ENCODE assay signal across 8 mouse cellular contexts in genomic region chr3:104817481-104817990, GRCm38 (mm10). TPM values are rescaled to one million over a fixed set of nuclear protein-coding genes. Genes with fewer than 3 reads are reported as not detected.
DNase-seq lines count a peak whose midpoint lies in the region; ATAC-seq and TF ChIP-seq lines count a peak whose summit lies in the region.

No protein-coding gene starts in this region.

- no peak for TF ChIP-seq CTCF in lung, embryonic 14.5 days (IDR thresholded peaks at IDR 0.05; ENCODE audit: low read depth)

- H3K4me2 ChIP-seq in heart, embryonic 16.5 days (ENCODE audit: low read depth, low read length) = peak overlapping the region; percentile 85
- peak overlapping the region; percentile 67 for H3K4me2 ChIP-seq in lung, embryonic 14.5 days
- peak overlapping the region; percentile 94 for H3K4me2 ChIP-seq in neural tube, embryonic 15.5 days

- peaks cover 42% of the 10 kb centered on the region for H3K4me1 ChIP-seq in heart, embryonic 16.5 days (ENCODE audit: control insufficient read depth, insufficient read depth, low read length)
- peaks cover 14% of the 10 kb centered on the region; the same call in 1 of the 2 replicates for H3K4me1 ChIP-seq in lung, embryonic 14.5 days (ENCODE audit: insufficient read depth)
- H3K4me1 ChIP-seq in neural tube, embryonic 15.5 days = peaks cover 19% of the 10 kb centered on the region

- H3K4me3 ChIP-seq in heart, embryonic 16.5 days (ENCODE audit: low read length) = peak overlapping the region; percentile 95
- peak overlapping the region; percentile 89 for H3K4me3 ChIP-seq in lung, embryonic 14.5 days (ENCODE audit: low read depth, low read length)
- peak overlapping the region; percentile 74 for H3K4me3 ChIP-seq in neural tube, embryonic 15.5 days (replicated peaks)

- peak overlapping the region; percentile 98 for H3K27ac ChIP-seq in heart, embryonic 16.5 days (ENCODE audit: low read length)
- peak overlapping the region; percentile 98 for H3K27ac ChIP-seq in lung, embryonic 14.5 days (ENCODE audit: low read depth)
- H3K27ac ChIP-seq in neural tube, embryonic 15.5 days (replicated peaks) = peak overlapping the region; percentile 79

- peak; percentile 77 for ATAC-seq in erythroid progenitor cell, adult 5-6 weeks (replicated peaks; ENCODE audit: low FRiP score, poor library complexity, severe bottlenecking)
- peak; percentile 62 for ATAC-seq in heart, embryonic 16.5 days (replicated peaks; ENCODE audit: extremely low read depth, insufficient read depth, low FRiP score)
- ATAC-seq in lung, embryonic 14.5 days (ENCODE audit: insufficient read depth) = peak; percentile 73
- peak; percentile 73 for ATAC-seq in neural tube, embryonic 15.5 days (ENCODE audit: low FRiP score)

- WGBS in heart, embryonic 16.5 days = under 1% methylated on average over 46 of the region's 46 CpGs
- under 1% methylated on average over 46 of the region's 46 CpGs for WGBS in lung, embryonic 14.5 days
- WGBS in neural tube, embryonic 15.5 days = under 1% methylated on average over 46 of the region's 46 CpGs

- peak overlapping the region; percentile 98 for H3K9ac ChIP-seq in heart, embryonic 16.5 days (ENCODE audit: low read length)
- H3K9ac ChIP-seq in lung, embryonic 14.5 days = peak overlapping the region; percentile 95
- peak overlapping the region; percentile 66 for H3K9ac ChIP-seq in neural tube, embryonic 15.5 days (replicated peaks)

- H3K36me3 ChIP-seq in heart, embryonic 16.5 days (ENCODE audit: control insufficient read depth, insufficient read depth) = peaks cover 2% of the 10 kb centered on the region; the same call in 1 of the 2 replicates
- H3K36me3 ChIP-seq in lung, embryonic 14.5 days (ENCODE audit: insufficient read depth) = peaks cover 21% of the 10 kb centered on the region; the same call in 1 of the 2 replicates
- H3K36me3 ChIP-seq in neural tube, embryonic 15.5 days = no peaks in the 10 kb centered on the region; the same call in 1 of the 2 replicates

- no peaks in the 10 kb centered on the region for H3K9me3 ChIP-seq in heart, embryonic 16.5 days (replicated peaks; ENCODE audit: control insufficient read depth, low read length)
- no peaks in the 10 kb centered on the region for H3K9me3 ChIP-seq in lung, embryonic 14.5 days (ENCODE audit: low read depth, low read length)
- no peaks in the 10 kb centered on the region for H3K9me3 ChIP-seq in neural tube, embryonic 15.5 days (replicated peaks)

- peak; percentile 63 for DNase-seq in CD4-positive helper T cell, adult 2 months (ENCODE audit: low read depth, low spot score)
- DNase-seq in adrenal gland, postnatal 36 days = peak; percentile 60 to 82
- DNase-seq in kidney, postnatal 25 days = peak; percentile 56 to 81
- peak; percentile 70 for DNase-seq in lung, embryonic 14.5 days
- peak; percentile 54 to 63 for DNase-seq in thymus, adult 18-20 months

- H3K27me3 ChIP-seq in heart, embryonic 16.5 days (ENCODE audit: control insufficient read depth, insufficient read depth, low read length) = no peaks in the 10 kb centered on the region
- no peaks in the 10 kb centered on the region for H3K27me3 ChIP-seq in lung, embryonic 14.5 days (ENCODE audit: insufficient read depth, low read length)
- no peaks in the 10 kb centered on the region for H3K27me3 ChIP-seq in neural tube, embryonic 15.5 days (replicated peaks)

RNA-seq across cellular contexts. Expression of gene Mov10, which starts 0.8 kb away (rescaled TPM):
- total RNA-seq in adrenal gland, postnatal 36 days (2021) = 10 to 100 TPM; 12.3 to 22.3 TPM
- total RNA-seq in erythroid progenitor cell, adult 5-6 weeks (2015; ENCODE audit: low replicate concordance) = 2.1 and 2.9 TPM in 2 replicates
- 0.64 and 3.6 TPM in 2 replicates for total RNA-seq in erythroid progenitor cell, adult 5-6 weeks (2017; ENCODE audit: low replicate concordance)
- polyA plus RNA-seq in heart, embryonic 16.5 days (2015; fragmentation: Nextera tagmentation; extraction: Ambion mirVana) = 25.4 and 29.7 TPM in 2 replicates
- polyA plus RNA-seq in lung, embryonic 14.5 days (2014; fragmentation: Nextera tagmentation; extraction: Ambion mirVana) = 51.0 and 53.9 TPM in 2 replicates
- 11.9 and 24.5 TPM in 2 replicates for polyA plus RNA-seq in neural tube, embryonic 15.5 days (2015; fragmentation: Nextera tagmentation; extraction: Ambion mirVana)

RNA-seq across cellular contexts. Expression of gene Rhoc, which starts 29.4 kb away (rescaled TPM):
- 100 to 1,000 TPM; 107 to 133 TPM for total RNA-seq in adrenal gland, postnatal 36 days (2021)
- total RNA-seq in erythroid progenitor cell, adult 5-6 weeks (2015; ENCODE audit: low replicate concordance) = not detected in 2 replicates
- 3.9 TPM in 1 of 2 replicates, not detected in the other for total RNA-seq in erythroid progenitor cell, adult 5-6 weeks (2017; ENCODE audit: low replicate concordance)
- 165 TPM in 2 replicates for polyA plus RNA-seq in heart, embryonic 16.5 days (2015; fragmentation: Nextera tagmentation; extraction: Ambion mirVana)
- polyA plus RNA-seq in lung, embryonic 14.5 days (2014; fragmentation: Nextera tagmentation; extraction: Ambion mirVana) = 142 and 145 TPM in 2 replicates
- 74.6 and 85.4 TPM in 2 replicates for polyA plus RNA-seq in neural tube, embryonic 15.5 days (2015; fragmentation: Nextera tagmentation; extraction: Ambion mirVana)

RNA-seq across cellular contexts. Expression of gene Fam19a3, which starts 35.9 kb away (rescaled TPM):
- 1 to 10 TPM in 1 of 2 experiments, under 1 TPM in 1; 0.82 to 1.3 TPM for total RNA-seq in adrenal gland, postnatal 36 days (2021)
- not detected in 2 replicates for total RNA-seq in erythroid progenitor cell, adult 5-6 weeks (2015; ENCODE audit: low replicate concordance)
- not detected in 2 replicates for total RNA-seq in erythroid progenitor cell, adult 5-6 weeks (2017; ENCODE audit: low replicate concordance)
- 0.99 and 1.8 TPM in 2 replicates for polyA plus RNA-seq in heart, embryonic 16.5 days (2015; fragmentation: Nextera tagmentation; extraction: Ambion mirVana)
- polyA plus RNA-seq in lung, embryonic 14.5 days (2014; fragmentation: Nextera tagmentation; extraction: Ambion mirVana) = 0.07 TPM in 1 of 2 replicates, not detected in the other
- 0.09 and 0.17 TPM in 2 replicates for polyA plus RNA-seq in neural tube, embryonic 15.5 days (2015; fragmentation: Nextera tagmentation; extraction: Ambion mirVana)

RNA-seq across cellular contexts. Expression of gene Ppm1j, which starts 36.7 kb away (rescaled TPM):
- 1 to 10 TPM; 4.6 to 6.6 TPM for total RNA-seq in adrenal gland, postnatal 36 days (2021)
- not detected in 2 replicates for total RNA-seq in erythroid progenitor cell, adult 5-6 weeks (2015; ENCODE audit: low replicate concordance)
- not detected in 2 replicates for total RNA-seq in erythroid progenitor cell, adult 5-6 weeks (2017; ENCODE audit: low replicate concordance)
- polyA plus RNA-seq in heart, embryonic 16.5 days (2015; fragmentation: Nextera tagmentation; extraction: Ambion mirVana) = 36.9 and 38.9 TPM in 2 replicates
- 2.7 and 3.7 TPM in 2 replicates for polyA plus RNA-seq in lung, embryonic 14.5 days (2014; fragmentation: Nextera tagmentation; extraction: Ambion mirVana)
- polyA plus RNA-seq in neural tube, embryonic 15.5 days (2015; fragmentation: Nextera tagmentation; extraction: Ambion mirVana) = 2.3 and 2.8 TPM in 2 replicates

RNA-seq across cellular contexts. Expression of gene St7l, which starts 46.3 kb away (rescaled TPM):
- 10 to 100 TPM; 50.4 to 58.7 TPM for total RNA-seq in adrenal gland, postnatal 36 days (2021)
- 18.9 and 28.1 TPM in 2 replicates for total RNA-seq in erythroid progenitor cell, adult 5-6 weeks (2015; ENCODE audit: low replicate concordance)
- 6.4 and 19.6 TPM in 2 replicates for total RNA-seq in erythroid progenitor cell, adult 5-6 weeks (2017; ENCODE audit: low replicate concordance)
- polyA plus RNA-seq in heart, embryonic 16.5 days (2015; fragmentation: Nextera tagmentation; extraction: Ambion mirVana) = 24.8 and 29.1 TPM in 2 replicates
- 33.2 and 36.2 TPM in 2 replicates for polyA plus RNA-seq in lung, embryonic 14.5 days (2014; fragmentation: Nextera tagmentation; extraction: Ambion mirVana)
- polyA plus RNA-seq in neural tube, embryonic 15.5 days (2015; fragmentation: Nextera tagmentation; extraction: Ambion mirVana) = 33.6 and 34.6 TPM in 2 replicates

Comparison
In these comparisons a context has a peak if more than half of its experiments do, and no peak if none do; other contexts are left out.
1. Peak in every context shown above with its lines: DNase-seq, ATAC-seq, H3K4me3 ChIP-seq and H3K27ac ChIP-seq.